ENCODE assay signal across 8 mouse cellular contexts in the genomic region with DNA sequence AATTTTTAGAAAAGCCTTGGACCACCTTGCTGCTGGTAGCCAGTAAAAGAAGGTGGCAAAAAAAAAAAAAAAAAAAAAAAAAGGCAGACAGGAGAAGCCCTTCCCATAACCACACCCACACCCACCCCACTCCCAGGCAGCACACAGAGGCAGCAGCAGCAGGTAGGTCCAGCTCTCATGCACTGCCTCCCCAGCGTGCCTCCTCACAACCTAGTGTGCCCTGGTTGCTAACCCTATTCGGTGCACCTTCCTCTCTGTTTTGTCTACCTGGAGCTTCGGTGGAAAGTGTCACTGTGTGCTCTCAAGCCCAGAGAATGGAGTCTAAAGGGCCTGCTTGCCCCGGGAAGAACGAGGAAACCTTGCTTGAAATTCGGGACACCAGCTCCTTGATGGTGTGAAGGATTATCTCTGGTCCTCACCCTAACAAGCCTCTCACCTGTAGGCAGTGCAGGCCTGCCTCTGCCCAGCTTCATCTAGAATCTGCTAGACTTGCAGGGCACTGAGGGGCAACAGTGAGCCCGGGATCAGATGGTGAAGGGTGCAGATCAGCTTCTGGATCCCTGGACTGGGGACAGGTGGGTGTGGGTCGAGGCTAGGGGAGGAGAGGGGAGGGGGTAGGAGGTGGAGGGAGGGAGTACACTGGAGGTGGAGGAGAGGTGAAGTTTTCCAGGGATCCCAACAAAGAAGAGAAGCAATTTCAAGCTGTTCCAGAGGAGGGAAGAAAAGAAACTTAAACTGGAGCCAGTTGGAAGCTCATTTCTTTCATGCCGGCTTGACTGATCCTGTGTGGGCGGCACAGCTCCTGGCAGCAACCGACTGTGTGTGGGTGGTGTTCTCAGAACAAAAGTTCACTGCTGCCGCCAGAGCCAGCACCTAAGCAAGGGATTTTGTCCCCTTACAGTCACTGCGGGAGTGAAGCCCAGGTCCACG.
A peak's percentile ranks its signal among the peaks of the same experiment; 100 is the strongest.
DNase-seq lines count a peak whose midpoint lies in the region; ATAC-seq lines count a peak whose summit lies in the region.

No protein-coding gene starts in this region.

- peak; percentile 10; the same call in 1 of the 2 replicates for ATAC-seq in embryonic facial prominence, embryonic 13.5 days (ENCODE audit: insufficient number of reproducible peaks, insufficient read depth, low FRiP score, low TSS enrichment, low read depth)
- no peak for ATAC-seq in heart, embryonic 15.5 days (replicated peaks; ENCODE audit: insufficient number of reproducible peaks, insufficient read depth, low FRiP score, low read depth)

- H3K9ac ChIP-seq in embryonic facial prominence, embryonic 13.5 days: no peak overlapping the region
- H3K9ac ChIP-seq in heart, embryonic 15.5 days: no peak overlapping the region

- no peak overlapping the region; the same call in 1 of the 2 replicates for H3K4me2 ChIP-seq in embryonic facial prominence, embryonic 13.5 days
- peak overlapping the region; percentile 3; the same call in 1 of the 2 replicates for H3K4me2 ChIP-seq in heart, embryonic 15.5 days

- H3K36me3 ChIP-seq in embryonic facial prominence, embryonic 13.5 days: no peaks in the 10 kb centered on the region
- no peaks in the 10 kb centered on the region for H3K36me3 ChIP-seq in embryonic facial prominence, embryonic 10.5 days (replicated peaks)
- H3K36me3 ChIP-seq in heart, embryonic 15.5 days: no peaks in the 10 kb centered on the region

- no peak for DNase-seq in embryonic facial prominence, embryonic 10.5 days (ENCODE audit: low spot score)
- DNase-seq in CD4-positive helper T cell, adult 2 months (ENCODE audit: low read depth, low spot score): peak; percentile 77
- peak; percentile 74 for DNase-seq in cerebellum, adult 18-20 months
- peak; percentile 80 to 82 for DNase-seq in left cerebral cortex, postnatal 36 days (ENCODE audit: low spot score in 2 of 2)
- peak; percentile 67 for DNase-seq in right cerebral cortex, postnatal 14 days
- no peak for DNase-seq in MN1 (ENCODE audit: low spot score)

- no peaks in the 10 kb centered on the region for H3K27me3 ChIP-seq in embryonic facial prominence, embryonic 13.5 days
- H3K27me3 ChIP-seq in embryonic facial prominence, embryonic 10.5 days (replicated peaks; ENCODE audit: low read depth, poor library complexity, severe bottlenecking): no peaks in the 10 kb centered on the region
- no peaks in the 10 kb centered on the region for H3K27me3 ChIP-seq in heart, embryonic 15.5 days

- H3K9me3 ChIP-seq in embryonic facial prominence, embryonic 13.5 days: no peaks in the 10 kb centered on the region
- H3K9me3 ChIP-seq in embryonic facial prominence, embryonic 10.5 days: no peaks in the 10 kb centered on the region
- no peaks in the 10 kb centered on the region for H3K9me3 ChIP-seq in heart, embryonic 15.5 days (replicated peaks)

- H3K27ac ChIP-seq in embryonic facial prominence, embryonic 13.5 days: peak overlapping the region; percentile 51; the same call in 1 of the 2 replicates
- H3K27ac ChIP-seq in embryonic facial prominence, embryonic 10.5 days (replicated peaks): no peak overlapping the region
- H3K27ac ChIP-seq in heart, embryonic 15.5 days: peak overlapping the region; percentile 35; the same call in 1 of the 2 replicates

- no peak overlapping the region for H3K4me3 ChIP-seq in embryonic facial prominence, embryonic 13.5 days
- H3K4me3 ChIP-seq in embryonic facial prominence, embryonic 10.5 days: no peak overlapping the region
- no peak overlapping the region for H3K4me3 ChIP-seq in heart, embryonic 15.5 days

- intact Hi-C loops in left cerebral cortex, postnatal 36 days (cut with DNase I): loop anchor here (2.0 kb wide), 1 partner anchor 67 kb away; a partner anchor contains a TSS

- H3K4me1 ChIP-seq in embryonic facial prominence, embryonic 13.5 days: peaks cover 13% of the 10 kb centered on the region
- peaks cover 10% of the 10 kb centered on the region for H3K4me1 ChIP-seq in embryonic facial prominence, embryonic 10.5 days
- H3K4me1 ChIP-seq in heart, embryonic 15.5 days (replicated peaks): peaks cover 25% of the 10 kb centered on the region

- 46% methylated on average over 14 of the region's 14 CpGs for WGBS in embryonic facial prominence, embryonic 13.5 days
- 50% methylated on average over 14 of the region's 14 CpGs for WGBS in embryonic facial prominence, embryonic 10.5 days
- WGBS in heart, embryonic 15.5 days: 44% methylated on average over 14 of the region's 14 CpGs

Comparison
In these comparisons a context has a peak if more than half of its experiments do, and no peak if none do; other contexts are left out.
1. DNase-seq: peak in CD4-positive helper T cell, adult 2 months (single experiment), cerebellum, adult 18-20 months (2 of 2), left cerebral cortex, postnatal 36 days (2 of 2) and right cerebral cortex, postnatal 14 days (single experiment); none in embryonic facial prominence, embryonic 10.5 days (single experiment) and MN1 (single experiment).